Mouse (Mus musculus): ENCODE data around the gene Tpo.

- TF ChIP-seq CTCF (IDR thresholded peaks at IDR 0.05; ENCODE audit: control insufficient read depth, insufficient read depth, insufficient replicate concordance, low read depth, low read length) (no peak), POLR2A (IDR thresholded peaks at IDR 0.05; ENCODE audit: control insufficient read depth, low read depth, low read length) (no peak)
Measured at GRCm38 (mm10) chr12:30132524-30132923, at the start of gene Tpo.
